Mouse (Mus musculus) layer of hippocampus, adult 9-11 months (tissue): ENCODE measurements around the gene Zbtb25.
A peak's percentile ranks its signal among the peaks of the same experiment; 100 is the strongest.

Experiments
- DNase-seq: peaks from one replicate; pipeline ENCODE4 v3.0.0; 2022

Zbtb25 gene

DNA sequence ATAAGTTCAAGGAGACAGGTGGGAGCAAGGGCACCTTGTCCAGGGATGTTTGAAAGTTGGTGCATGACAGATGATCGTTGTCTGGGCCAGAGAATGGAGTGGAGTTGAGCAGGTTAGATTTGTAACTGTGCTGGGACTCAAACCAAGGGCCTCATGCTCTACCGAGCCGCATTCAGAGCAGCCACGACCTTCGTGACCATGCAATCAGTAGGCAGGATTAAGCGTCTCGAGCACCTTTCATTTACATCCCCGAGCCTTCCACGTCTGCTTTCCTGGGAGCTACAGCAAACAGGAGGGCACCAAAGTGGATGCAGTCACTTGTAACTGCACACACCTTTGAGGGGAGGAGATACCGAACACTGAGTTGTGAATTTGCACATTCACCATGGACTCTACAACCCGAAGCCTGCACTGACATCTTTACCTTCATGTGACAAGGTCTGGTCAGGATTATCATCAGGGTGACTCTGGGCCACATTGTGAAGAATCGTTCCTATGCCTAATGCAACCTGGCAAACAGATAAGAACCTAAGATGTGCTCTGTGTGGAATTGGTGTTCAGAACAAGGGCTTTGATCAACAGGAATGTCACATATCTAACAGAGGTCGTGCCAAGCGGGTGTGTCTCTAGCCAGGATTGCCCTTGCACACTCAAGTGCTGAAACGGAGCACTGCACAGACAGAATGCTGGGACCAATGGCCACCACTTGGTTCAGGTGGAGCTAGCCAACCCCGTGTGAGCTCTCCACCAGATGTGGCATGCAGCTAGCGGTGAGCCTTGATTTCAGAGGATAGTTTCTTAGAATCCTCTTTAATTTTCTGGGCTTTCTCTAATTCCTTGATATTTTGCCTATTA, 33.1 kb downstream of the Zbtb25 start:
- no peak for DNase-seq

DNA sequence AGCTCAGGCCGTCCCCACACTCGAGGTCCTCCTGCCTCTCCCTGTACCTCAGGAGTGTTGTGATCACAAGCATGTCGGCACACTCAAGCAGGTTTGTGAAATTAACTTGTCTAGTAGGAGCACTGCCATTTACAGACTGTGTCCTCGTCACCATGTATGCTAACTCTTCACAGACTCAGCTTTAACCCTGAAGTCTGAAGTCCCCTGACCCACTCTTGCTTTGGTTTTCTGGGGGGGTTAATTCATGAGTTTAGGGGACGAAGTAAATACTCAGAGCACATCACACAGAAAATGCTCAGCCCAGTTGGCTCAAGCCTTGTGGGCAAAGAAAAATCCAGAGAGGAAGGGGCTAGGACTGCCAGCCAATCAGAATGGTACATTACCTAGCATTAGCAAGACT, 33.8 kb downstream of the Zbtb25 start:
- DNase-seq: no peak

DNA sequence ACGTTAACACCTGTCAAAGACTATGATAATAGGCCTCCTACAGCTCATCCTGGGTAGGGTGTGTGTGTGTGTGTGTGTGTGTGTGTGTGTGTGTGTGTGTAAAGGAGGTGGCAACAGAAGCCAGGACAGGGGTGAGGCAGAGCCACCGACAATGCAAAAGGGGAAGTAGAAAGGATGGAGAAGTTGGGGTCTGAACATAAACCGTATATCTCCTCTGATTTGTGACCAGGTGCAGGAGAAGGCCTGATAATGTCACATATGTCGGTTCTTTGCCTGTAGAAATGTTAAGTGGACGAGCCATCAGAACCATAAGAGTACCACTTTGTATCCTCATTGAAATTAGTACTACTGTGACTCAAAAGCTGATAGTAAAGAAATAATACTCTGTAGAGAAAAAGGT, 35.7 kb downstream of the Zbtb25 start:
- DNase-seq: no peak

DNA sequence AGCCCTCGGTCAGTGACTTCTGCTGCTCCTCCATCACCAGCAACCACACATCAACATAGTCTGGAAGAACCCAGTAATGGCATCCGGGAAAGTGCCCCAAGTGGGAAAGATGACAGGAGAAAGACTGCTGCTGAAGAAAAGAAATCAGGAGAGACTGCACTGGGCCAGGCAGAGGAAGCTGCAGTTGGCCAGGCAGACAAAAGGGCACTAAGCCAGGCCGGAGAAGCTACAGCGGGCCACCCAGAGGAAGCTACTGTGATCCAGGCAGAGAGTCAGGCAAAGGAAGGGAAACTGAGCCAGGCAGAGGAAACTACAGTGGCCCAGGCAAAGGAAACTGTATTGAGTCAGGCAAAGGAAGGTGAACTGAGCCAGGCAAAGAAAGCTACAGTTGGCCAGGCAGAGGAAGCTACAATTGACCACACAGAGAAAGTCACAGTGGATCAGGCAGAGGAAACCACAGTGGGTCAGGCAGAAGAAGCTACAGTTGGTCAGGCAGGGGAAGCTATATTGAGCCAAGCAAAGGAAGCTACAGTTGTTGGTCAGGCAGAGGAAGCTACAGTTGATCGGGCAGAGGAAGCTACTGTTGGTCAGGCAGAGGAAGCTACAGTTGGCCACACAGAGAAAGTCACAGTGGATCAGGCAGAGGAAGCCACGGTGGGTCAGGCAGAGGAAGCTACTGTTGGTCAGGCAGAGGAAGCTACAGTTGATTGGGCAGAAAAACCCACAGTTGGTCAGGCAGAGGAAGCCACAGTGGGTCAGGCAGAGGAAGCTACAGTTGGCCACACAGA, 40.6 kb downstream of the Zbtb25 start:
- no peak for DNase-seq

DNA sequence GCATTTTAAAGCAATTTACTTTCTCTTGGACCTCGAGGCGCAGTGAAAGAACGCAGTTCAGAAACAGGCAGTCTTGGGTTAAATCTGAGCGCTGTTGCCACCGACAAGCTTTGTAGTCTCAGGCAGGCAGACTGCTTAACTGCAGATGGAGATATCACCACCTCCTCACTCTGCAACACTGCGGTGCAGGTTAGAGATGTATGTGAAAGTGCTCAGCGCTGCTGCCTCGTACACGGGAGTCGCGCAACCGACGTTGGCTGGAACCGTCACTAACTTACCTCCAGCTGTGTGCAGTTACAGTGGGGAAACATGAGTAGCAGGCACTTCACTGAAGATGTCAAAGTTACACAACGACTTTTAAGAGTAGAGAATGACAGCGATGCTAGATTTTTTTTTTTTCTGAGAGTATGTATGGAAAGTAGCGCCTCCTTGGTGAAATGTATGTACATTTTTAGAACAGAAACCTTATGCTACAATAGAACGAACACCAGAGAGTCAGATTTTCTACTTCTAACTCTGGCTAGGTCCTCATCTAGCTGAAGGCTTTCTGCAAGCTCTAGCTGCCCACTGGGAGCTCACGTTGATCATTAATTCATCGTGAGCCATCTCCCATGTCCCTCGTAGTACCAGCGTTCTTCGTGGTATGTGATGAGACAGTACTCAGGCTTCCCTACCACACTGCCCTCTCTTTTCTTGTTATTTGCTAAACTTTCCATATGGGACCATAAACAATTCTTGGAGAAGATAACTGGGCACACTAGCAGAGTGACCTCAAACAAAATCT, 42.8 kb downstream of the Zbtb25 start:
- DNase-seq: no peak

DNA sequence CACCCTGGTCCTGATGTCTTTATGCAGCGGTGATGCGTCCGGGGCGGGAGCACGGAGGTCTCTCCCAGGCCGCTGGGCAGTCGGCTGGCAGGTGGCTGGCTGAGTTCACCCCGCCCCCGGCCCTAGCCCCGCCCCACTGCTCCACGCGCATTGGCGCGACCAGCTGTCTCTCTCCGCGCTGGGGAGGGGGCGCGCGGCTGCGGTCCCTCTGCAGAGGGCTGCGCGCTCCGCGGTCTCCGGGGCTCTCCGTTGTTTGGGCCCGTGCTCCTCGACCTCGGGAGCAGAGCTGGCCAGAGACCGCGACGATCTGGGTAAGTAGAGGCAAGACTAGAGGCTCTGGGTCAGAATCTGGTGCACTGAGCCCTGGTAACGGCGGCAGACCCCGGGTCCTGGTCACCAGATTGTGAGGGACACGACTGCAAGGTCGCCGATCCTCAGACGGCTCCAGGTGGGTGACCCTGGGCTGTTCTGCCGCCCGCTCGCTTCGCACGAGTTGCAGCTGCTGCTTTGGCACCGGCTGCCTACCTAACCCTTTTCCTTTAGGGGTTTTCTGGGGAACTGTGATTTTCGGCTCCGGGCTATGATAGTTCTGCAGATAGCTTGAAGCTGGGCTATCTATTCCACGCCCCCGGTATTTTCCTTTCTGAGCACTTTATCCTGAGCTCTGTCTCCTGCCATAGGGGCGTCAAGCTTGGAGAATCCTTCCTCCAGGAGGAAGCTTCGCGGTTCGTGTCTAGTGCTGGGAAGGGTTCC, 44.5 kb downstream of the Zbtb25 start, which contains the start of gene Akap5:
TSS of gene Akap5 (plus strand) at position 213 of the 753 bp plus-strand sequence.
- DNase-seq: peak; percentile 62

DNA sequence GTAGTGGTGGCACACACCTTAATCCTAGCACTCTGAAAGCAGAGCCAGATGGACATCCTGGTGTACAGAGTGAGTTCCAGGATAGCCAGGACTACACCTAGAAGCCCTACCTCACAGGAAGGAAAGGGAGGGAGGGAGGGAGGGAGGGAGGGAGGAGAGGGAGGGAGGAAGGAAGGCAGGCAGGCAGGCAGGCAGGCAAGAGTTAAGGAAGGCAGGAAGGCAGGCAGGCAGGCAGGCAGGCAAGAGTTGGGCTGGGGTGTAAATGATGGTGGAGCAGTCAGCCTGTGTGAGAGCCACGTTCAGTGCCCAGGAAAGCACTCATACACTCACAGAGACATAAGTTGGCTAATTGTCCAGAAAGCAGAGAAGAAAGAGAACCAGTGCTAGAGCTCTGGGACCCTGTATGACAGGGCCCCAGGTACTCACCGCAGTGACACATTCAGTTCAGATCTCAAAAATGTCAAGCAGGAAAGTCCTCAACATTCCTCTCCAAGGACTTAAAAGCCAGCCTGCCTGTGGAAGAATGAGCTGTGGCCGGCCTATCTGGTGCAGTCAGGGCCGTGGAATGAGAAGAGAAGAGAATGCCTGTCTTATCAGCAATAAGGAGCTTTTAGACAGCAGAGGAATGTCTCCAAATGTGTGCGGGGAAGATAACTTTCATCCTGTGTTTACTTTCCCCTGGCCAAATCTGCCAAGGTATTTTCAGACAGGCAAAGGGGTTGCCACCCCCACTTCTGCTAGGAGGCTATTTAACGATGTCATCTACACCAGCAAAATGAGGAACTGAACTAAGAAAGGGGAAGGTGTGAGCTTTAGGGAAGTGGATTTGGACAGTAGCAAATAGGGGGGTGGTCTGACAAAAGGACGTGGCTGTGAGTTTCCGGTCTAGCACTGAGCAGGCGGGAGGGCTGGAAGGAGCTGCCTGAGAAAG, 50.9 kb downstream of the Zbtb25 start:
- DNase-seq: peak; percentile 78

DNA sequence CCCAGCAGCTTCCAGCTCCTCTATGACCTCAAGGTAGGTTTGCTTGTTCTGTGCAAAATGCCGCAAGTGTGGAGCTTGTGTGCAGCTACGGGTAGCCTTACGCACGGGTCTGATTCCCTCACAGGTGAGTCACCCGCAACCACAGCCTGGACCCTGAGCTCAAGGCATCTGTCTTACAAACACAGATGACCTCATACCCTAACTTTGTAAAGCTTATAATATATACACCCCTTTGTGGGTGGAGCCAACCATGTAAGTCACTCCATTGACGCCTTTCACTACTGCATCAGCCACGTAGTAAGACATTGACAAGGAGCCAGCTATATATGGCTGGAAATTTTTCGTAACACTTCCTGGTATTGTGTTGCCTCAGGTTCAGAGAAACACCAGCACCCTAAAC, 57.5 kb downstream of the Zbtb25 start:
- no peak for DNase-seq

DNA sequence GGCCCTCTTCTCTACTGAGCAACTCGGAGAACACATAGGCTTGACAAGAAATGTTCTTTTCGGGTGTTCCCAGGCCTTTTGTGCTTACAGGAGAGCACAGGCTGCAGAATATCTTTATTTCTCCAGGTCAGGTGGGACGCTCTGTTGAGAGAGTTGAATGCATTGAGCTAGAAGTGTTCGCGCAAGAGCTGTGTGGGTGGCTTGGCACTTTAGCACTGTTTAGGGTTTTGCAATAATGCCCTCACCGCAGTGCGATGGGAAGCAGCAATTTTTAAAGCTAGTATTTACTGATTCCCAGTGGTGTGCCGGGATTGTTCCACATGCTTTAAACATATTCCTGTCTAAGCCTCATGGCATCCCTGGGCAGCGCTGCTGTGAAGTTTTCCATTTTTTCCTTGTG, 58.2 kb downstream of the Zbtb25 start:
- DNase-seq: no peak

DNA sequence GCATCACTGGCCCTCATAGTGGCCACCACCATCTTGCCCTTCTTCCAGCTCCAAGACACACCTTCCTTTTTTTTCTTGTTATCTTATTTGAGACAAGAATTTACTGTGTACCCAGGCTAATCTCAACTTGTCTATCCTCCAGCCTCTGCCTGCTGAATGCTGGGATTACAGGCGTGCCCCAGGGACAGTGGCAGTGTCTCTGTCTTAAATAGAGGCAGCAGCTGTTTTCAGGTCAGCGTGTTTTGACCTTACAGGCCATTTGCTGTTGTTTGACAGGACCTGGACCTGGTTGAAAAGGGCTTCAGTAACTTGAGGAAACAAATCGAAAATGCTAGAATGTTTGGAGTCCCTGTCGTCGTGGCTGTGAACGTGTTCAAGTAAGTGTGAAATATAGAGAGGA, 58.8 kb downstream of the Zbtb25 start:
- DNase-seq: no peak

DNA sequence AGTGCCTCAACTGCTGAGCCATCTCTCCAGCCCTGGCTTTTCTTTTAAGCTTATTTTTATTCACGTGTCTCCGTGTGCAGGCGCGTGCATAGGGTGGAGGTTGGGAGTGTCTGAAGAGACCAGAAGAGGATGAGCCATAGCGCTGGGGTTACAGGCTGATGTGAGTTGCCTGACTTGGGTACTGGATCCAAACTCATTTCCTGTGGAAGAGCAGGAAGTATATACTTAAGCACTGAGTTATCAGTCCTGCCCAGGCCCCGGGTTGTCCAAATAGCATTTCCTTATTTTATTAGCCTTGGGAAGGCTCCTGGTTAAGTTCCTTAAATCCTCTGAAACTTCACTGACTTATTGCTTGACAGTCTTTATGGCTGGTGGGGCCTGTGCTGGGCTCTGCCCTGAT, 59.4 kb downstream of the Zbtb25 start:
- DNase-seq: no peak

DNA sequence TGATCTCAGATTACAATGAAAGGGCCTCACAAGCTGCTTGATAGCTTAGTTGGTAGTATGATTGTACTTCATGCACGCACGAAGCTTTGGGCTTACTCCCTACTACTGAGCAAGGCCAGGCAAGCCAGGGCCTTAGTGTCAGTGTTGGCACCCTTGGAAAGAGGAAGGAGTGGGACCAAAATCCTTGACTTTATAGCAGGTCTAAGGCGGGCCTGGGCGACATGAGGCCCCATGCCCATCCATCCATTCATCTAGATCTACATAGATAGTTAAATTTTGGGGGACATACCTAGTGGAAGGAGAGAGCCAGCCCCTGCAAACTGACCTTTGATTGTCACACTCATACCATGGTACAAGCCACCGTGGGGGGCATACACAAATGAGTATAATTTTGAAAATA, 61.0 kb downstream of the Zbtb25 start:
- DNase-seq: no peak

DNA sequence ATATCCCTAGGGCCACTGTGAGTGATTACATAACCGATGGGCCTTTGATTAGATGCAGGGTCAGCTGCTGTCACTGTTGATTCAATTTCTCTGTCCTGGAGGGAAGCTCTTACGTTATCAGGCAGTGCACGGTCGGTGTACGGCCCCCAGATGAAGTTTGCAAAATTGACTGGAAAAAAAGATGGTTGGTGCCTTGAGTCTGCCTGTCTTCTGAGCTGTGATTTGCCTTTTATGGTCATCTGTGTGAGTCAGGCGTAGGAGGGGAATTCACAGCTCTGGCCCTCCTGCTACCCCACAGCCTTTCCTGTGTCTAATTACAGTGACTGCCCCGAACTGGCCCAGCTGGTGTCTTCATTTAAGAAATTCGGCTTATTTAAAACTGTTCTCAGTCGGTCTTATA, 61.4 kb downstream of the Zbtb25 start:
- peak; percentile 74 for DNase-seq

DNA sequence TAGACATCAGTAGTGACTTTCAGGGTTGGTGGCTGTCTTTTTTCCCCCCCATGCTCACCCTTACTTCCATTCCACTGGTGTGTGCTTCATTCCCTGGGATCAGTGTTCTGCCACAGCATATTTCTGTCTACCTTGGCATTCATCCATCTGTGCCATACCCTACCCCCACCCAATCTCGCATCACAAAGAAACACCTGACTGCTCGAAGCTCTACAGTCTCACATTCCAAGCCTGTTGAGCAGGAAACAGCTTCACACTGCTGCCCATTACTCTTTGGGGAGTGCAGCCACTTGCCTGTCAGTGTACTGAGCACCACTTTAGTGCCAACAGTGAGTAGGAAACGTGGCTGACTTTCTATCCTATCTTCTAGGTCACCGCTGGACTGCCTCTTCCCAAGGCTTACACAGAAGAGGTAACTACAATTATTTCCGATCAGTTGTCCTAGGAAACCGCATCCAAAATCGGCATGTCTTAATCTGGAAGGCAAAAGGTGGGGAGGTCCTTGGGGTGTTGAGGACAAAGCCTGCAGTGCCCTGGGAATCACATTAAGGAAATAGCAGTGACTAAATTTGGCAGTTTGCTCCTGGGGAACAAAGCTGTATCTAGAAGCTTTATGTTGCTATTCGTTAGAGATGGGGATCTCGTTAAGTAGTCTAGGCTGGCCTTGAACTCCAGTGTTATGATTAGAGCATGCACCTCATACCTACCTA, 62.4 kb downstream of the Zbtb25 start:
- no peak for DNase-seq

DNA sequence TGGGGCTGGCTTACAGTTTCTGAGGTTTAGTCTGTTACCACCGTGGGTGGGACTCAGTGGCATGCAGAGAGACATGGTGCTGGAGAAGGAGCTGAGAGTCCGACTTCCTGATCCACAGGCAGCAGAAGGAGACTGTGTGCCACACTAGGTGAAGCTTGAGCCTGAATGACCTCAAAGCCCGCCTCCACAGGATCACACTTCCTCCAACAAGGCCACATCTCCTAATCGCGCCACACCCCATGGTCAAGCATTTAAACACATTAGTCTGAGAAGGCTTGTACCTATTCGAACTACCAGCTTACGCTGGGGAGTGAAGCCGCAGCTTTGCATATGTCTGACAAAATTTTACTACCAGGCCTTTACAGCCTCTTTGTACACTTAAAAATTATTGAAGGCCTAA, 64.3 kb downstream of the Zbtb25 start:
- no peak for DNase-seq

DNA sequence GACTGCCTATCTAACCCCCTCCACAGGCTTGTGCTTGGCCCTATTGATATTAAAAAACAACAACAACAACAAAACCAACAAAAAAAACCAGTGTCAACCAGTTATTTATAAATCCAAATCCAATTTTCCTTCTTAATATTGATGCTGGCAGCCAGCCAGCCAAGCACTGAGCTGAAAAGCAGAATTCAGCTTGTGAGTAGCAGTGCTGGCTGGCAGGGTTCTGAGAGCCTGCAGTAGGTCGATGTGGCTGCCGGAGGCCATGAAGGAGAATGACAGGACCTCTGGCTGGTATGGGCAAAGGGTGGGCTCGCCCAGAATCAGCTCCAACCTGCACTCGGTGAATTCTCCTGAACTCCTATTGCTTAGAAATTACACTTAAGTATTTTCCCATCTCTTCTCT, 65.2 kb downstream of the Zbtb25 start:
- DNase-seq: no peak

DNA sequence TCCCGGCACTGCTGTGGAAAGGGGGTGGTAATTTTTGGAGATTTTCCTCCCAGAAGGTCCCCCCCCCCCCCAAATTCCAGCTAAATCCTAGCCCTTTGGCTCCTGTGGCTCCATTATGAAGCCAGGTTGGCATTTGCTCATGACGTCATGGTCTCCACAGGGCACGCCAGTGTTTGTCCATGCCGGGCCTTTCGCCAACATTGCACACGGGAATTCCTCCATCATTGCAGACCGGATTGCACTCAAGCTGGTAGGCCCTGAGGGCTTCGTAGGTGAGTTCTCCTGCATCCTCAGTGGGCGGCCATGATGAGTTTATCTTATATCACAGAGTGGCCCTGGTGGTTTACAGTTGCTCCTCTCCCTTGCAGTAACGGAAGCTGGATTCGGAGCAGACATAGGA, 65.9 kb downstream of the Zbtb25 start:
- DNase-seq: no peak

DNA sequence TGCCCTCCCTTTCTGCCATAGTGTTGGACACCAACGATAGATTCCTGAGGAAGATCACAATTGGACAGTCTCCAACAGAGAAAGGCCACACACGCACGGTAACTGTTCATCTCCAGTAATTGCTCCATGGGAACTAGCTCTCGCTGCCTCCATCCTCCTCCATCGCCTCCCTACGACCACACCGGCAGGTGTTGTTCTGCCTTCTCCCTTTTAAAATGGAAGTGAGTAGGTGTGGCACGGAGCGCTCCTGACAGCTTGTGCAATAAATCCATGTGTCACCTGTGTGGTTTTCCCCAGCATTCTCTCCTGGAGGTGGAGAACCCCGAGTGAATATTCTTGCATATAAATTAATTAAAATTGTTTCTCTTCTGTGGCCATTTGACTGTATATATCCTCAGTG, 69.0 kb downstream of the Zbtb25 start:
- DNase-seq: no peak

DNA sequence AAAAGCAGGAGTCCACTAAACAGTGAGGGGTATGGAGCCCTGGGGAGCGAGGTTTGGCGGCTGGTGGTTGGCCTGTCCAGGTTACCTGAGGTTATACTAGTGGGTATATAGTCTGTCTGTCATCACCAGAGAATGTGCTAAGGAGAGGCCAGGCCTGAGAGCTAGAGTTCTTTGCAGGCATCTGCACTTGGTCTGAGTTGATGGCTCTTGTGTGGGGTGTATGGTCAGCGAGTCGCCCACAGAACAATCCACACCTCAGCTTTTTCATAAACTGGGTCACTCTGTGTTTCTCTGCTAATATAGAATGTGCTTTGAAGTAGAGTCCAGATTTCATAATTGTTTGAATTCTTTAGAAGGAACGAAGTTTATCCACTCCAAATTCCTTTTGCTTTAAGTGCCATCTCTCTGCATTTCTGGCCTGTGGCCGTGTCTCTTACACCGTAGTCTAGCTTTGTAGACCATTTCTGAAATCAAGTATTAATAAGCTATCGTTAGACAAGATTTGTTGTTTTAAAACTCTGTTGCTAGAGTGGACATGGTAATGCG, 70.0 kb downstream of the Zbtb25 start:
- no peak for DNase-seq

DNA sequence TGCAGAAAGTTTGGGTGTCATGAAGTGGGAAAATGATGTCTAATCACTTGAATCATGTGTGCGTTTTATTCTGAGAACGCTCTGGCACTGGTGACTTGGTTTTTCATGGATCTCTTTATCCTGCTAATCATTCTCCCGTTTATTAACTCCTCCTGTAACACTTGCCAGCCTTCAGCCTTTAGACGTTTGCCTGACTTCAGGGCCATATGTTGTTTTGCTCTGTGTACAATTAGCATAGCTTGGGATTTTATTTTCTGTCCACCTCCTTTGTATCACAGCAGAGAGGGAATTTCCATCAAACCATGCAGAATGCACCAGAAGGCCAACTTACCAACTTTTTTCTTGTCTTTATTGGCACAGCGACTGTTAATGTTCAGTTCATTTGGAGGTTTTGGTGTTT, 71.6 kb downstream of the Zbtb25 start:
- no peak for DNase-seq
